Mouse (Mus musculus): ENCODE data around the gene Srsf6.

DNA sequence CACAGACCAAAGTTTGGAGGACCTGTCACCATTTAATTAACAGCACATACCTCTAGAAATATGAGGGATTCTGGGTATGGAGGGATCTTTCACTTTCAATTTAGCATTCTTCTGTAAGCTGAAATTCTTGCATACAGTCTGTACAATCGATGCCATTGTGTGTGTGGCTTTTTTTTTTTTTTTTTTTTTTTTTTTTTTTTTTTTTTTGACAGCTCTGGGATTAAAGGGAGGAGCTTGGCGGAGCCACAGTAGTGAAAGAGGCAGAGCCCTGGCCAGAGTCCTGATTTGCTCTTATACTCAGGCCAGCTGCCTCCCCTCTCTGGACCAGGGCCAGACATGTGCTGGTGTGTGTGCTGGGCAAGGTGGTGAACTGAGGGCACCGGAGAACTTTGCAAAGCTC, 54.6 kb downstream of the Srsf6 start:
- no peak for TF ChIP-seq CTCF (IDR thresholded peaks at IDR 0.05; ENCODE audit: control insufficient read depth, insufficient read depth, insufficient replicate concordance, low read depth, low read length)
- TF ChIP-seq POLR2A (IDR thresholded peaks at IDR 0.05; ENCODE audit: control insufficient read depth, low read depth, low read length) = no peak

Measured in testis, adult 2 months (tissue).